Mouse (Mus musculus): ENCODE results near the gene Man1a.
A peak's percentile ranks its signal among the peaks of the same experiment; 100 is the strongest.

The Man1a gene

GRCm38 (mm10) chr10:53913546-53914312 is 162.7 kb downstream of the Man1a start:
- no peak for DNase-seq

GRCm38 (mm10) chr10:53889512-53889911 is 186.9 kb downstream of the Man1a start:
- DNase-seq: no peak

- no peak for DNase-seq
Measured at GRCm38 (mm10) chr10:53888382-53889110, 187.9 kb downstream of the Man1a start.

GRCm38 (mm10) chr10:53886475-53886874 is 189.9 kb downstream of the Man1a start:
- DNase-seq: no peak

- DNase-seq: no peak
Measured at GRCm38 (mm10) chr10:53881310-53881709, 195.1 kb downstream of the Man1a start.

- DNase-seq: no peak
Measured at GRCm38 (mm10) chr10:53875896-53876295, 200.5 kb downstream of the Man1a start.

GRCm38 (mm10) chr10:53874191-53874590 is 202.2 kb downstream of the Man1a start:
- DNase-seq: no peak

GRCm38 (mm10) chr10:53863486-53864357 is 212.7 kb downstream of the Man1a start:
- DNase-seq: peak; percentile 31 to 62

GRCm38 (mm10) chr10:53859879-53860278 is 216.5 kb downstream of the Man1a start:
- DNase-seq: no peak

GRCm38 (mm10) chr10:53859224-53859623 is 217.2 kb downstream of the Man1a start:
- DNase-seq: no peak
